ENCODE assay signal across 8 mouse cellular contexts in the genomic region with DNA sequence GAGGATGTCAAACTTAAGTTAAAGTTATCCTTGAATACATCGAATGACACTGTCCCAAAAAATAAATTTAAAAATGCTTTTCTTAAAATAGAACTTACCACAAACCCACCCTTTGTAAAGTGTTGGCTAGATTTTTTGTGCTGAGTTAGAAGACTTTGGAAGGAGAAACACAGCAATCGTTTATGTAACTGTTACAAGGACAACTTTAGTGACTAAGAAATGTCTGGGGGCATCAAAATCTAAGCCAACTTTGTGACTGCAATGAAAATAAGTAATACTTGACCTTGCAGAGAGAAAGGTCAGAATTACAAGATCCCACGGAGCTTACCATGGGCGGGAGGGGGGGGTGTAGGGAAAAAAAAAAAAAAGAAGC. TPM values are rescaled to one million over a fixed set of nuclear protein-coding genes. Genes with fewer than 3 reads are reported as not detected.
DNase-seq lines count a peak whose midpoint lies in the region; ATAC-seq and TF ChIP-seq lines count a peak whose summit lies in the region.

No protein-coding gene starts in this region.

- peak overlapping the region; percentile 97 for H3K27ac ChIP-seq in heart, adult 2 months
- H3K27ac ChIP-seq in forebrain, embryonic 11.5 days (ENCODE audit: low read depth, low read length): peak overlapping the region; percentile 76; the same call in 1 of the 2 replicates
- peak overlapping the region; percentile 82 for H3K27ac ChIP-seq in liver, embryonic 12.5 days

- H3K9ac ChIP-seq in heart, adult 2 months (ENCODE audit: low read depth, low read length): peak overlapping the region; percentile 98
- peak overlapping the region; percentile 95 for H3K9ac ChIP-seq in forebrain, embryonic 11.5 days (ENCODE audit: low read length)
- peak overlapping the region; percentile 95 for H3K9ac ChIP-seq in liver, embryonic 12.5 days

- WGBS in heart, adult 2 months: 11% methylated on average over 4 of the region's 4 CpGs
- WGBS in forebrain, embryonic 11.5 days: 27% methylated on average over 4 of the region's 4 CpGs
- 19% methylated on average over 4 of the region's 4 CpGs for WGBS in liver, embryonic 12.5 days (ENCODE audit: insufficient replicate concordance)

- intact Hi-C loops in heart, adult 2 months (cut with DNase I): loop anchor here (5.0 kb wide), 1 partner anchor 205 kb away; the partner anchor contains the start of gene Jak2
- intact Hi-C loops in heart, postnatal 36 days (cut with DNase I): loop anchor here (2.0 kb wide), 1 partner anchor 56 kb away; the partner anchor contains the start of gene Cdc37l1

- H3K4me1 ChIP-seq in heart, adult 2 months (ENCODE audit: control insufficient read depth, insufficient read depth, low read length): peaks cover 6% of the 10 kb centered on the region
- H3K4me1 ChIP-seq in forebrain, embryonic 11.5 days (replicated peaks; ENCODE audit: control insufficient read depth, insufficient read depth, low read length): peaks cover 16% of the 10 kb centered on the region; the same call in 1 of the 2 replicates
- H3K4me1 ChIP-seq in liver, embryonic 12.5 days: peaks cover 48% of the 10 kb centered on the region

- H3K79me2 ChIP-seq in heart, adult 2 months (replicated peaks; ENCODE audit: control insufficient read depth, insufficient read depth, low read length): no peaks in the 10 kb centered on the region; the same call in 1 of the 2 replicates

- TF ChIP-seq POLR2A in heart, adult 2 months (IDR thresholded peaks at IDR 0.05; ENCODE audit: insufficient read depth, low read depth, low read length): no peak

- peak overlapping the region; percentile 75 for H3K4me2 ChIP-seq in forebrain, embryonic 11.5 days (ENCODE audit: low read depth, low read length, severe bottlenecking)
- H3K4me2 ChIP-seq in liver, embryonic 12.5 days: peak overlapping the region; percentile 91

- TF ChIP-seq CTCF in heart, adult 2 months (IDR thresholded peaks at IDR 0.05): no peak

- no peak for TF ChIP-seq EP300 in heart, adult 2 months (IDR thresholded peaks at IDR 0.05; ENCODE audit: insufficient read depth, low read depth, low read length)

- H3K9me3 ChIP-seq in forebrain, embryonic 11.5 days (ENCODE audit: control insufficient read depth, low read length): no peaks in the 10 kb centered on the region
- H3K9me3 ChIP-seq in liver, embryonic 12.5 days (replicated peaks): no peaks in the 10 kb centered on the region

- peak overlapping the region; percentile 94 for H3K4me3 ChIP-seq in heart, adult 2 months
- H3K4me3 ChIP-seq in forebrain, embryonic 11.5 days (ENCODE audit: low read depth, low read length): peak overlapping the region; percentile 79
- peak overlapping the region; percentile 87 for H3K4me3 ChIP-seq in liver, embryonic 12.5 days

- no peaks in the 10 kb centered on the region; the same call in none of the 2 replicates for H3K36me3 ChIP-seq in heart, adult 2 months (ENCODE audit: control insufficient read depth, insufficient read depth, low read length)
- H3K36me3 ChIP-seq in forebrain, embryonic 11.5 days (ENCODE audit: control insufficient read depth, insufficient read depth, low read length): no peaks in the 10 kb centered on the region
- no peaks in the 10 kb centered on the region for H3K36me3 ChIP-seq in liver, embryonic 12.5 days

- H3K27me3 ChIP-seq in heart, adult 2 months (ENCODE audit: control insufficient read depth, insufficient read depth, low read length): no peaks in the 10 kb centered on the region
- no peaks in the 10 kb centered on the region for H3K27me3 ChIP-seq in forebrain, embryonic 11.5 days (ENCODE audit: control insufficient read depth, insufficient read depth, low read length)
- no peaks in the 10 kb centered on the region for H3K27me3 ChIP-seq in liver, embryonic 12.5 days (replicated peaks)

- DNase-seq in heart, adult 2 months: no peak
- no peak for DNase-seq in heart, postnatal 36 days
- DNase-seq in 3T3-L1 (ENCODE audit: low read depth, low spot score): peak; percentile 51
- DNase-seq in forebrain, embryonic 11.5 days (ENCODE audit: low spot score): no peak
- DNase-seq in Muller cell, postnatal 12 days (ENCODE audit: inconsistent ontology term): no peak
- no peak for DNase-seq in right cerebral cortex, postnatal 25 days

- no peak for ATAC-seq in forebrain, embryonic 11.5 days (replicated peaks; ENCODE audit: low FRiP score)
- ATAC-seq in liver, embryonic 12.5 days: no peak
- no peak for ATAC-seq in inflammation-experienced regulatory T-cells, adult 6 months

RNA-seq across cellular contexts. Expression of gene Ak3, which starts 0.8 kb away (rescaled TPM):
- 100 to 1,000 TPM in 1 of 2 experiments, 10 to 100 TPM in 1; 85.8 to 101 TPM for total RNA-seq in heart, adult 2 months (2021)
- 70.1 and 94.1 TPM in 2 replicates for polyA plus RNA-seq in heart, adult 2 months (2012; rRNA removed)
- 100 to 1,000 TPM in 1 of 2 experiments, 10 to 100 TPM in 1; 96.1 to 123 TPM for total RNA-seq in heart, postnatal 36 days (2021)
- 83.8 and 88.7 TPM in 2 replicates for polyA plus RNA-seq in forebrain, embryonic 11.5 days (2014; fragmentation: Nextera tagmentation; extraction: Ambion mirVana)
- polyA plus RNA-seq in liver, embryonic 12.5 days (2016; fragmentation: Nextera tagmentation; extraction: Ambion mirVana): 56.9 and 59.3 TPM in 2 replicates
- polyA plus RNA-seq in inflammation-experienced regulatory T-cells, adult 6 months (2017; shearing (Covaris generic)): 10 to 100 TPM; 13.7 to 24.2 (median 17.2) TPM

RNA-seq across cellular contexts. Expression of gene Rcl1, which starts 54.2 kb away (rescaled TPM):
- 1 to 10 TPM; 5.0 to 6.2 TPM for total RNA-seq in heart, adult 2 months (2021)
- 5.3 and 5.6 TPM in 2 replicates for polyA plus RNA-seq in heart, adult 2 months (2012; rRNA removed)
- total RNA-seq in heart, postnatal 36 days (2021): 1 to 10 TPM; 4.5 to 7.3 TPM
- polyA plus RNA-seq in forebrain, embryonic 11.5 days (2014; fragmentation: Nextera tagmentation; extraction: Ambion mirVana): 52.2 and 54.5 TPM in 2 replicates
- 81.1 and 83.7 TPM in 2 replicates for polyA plus RNA-seq in liver, embryonic 12.5 days (2016; fragmentation: Nextera tagmentation; extraction: Ambion mirVana)
- polyA plus RNA-seq in inflammation-experienced regulatory T-cells, adult 6 months (2017; shearing (Covaris generic)): 10 to 100 TPM; 21.7 to 27.0 (median 22.1) TPM

RNA-seq across cellular contexts. Expression of gene Cdc37l1, which starts 56.8 kb away (rescaled TPM):
- total RNA-seq in heart, adult 2 months (2021): 10 to 100 TPM; 68.6 to 80.4 TPM
- 20.4 and 37.3 TPM in 2 replicates for polyA plus RNA-seq in heart, adult 2 months (2012; rRNA removed)
- 10 to 100 TPM; 63.6 to 69.9 TPM for total RNA-seq in heart, postnatal 36 days (2021)
- 52.0 and 55.7 TPM in 2 replicates for polyA plus RNA-seq in forebrain, embryonic 11.5 days (2014; fragmentation: Nextera tagmentation; extraction: Ambion mirVana)
- 17.8 and 18.1 TPM in 2 replicates for polyA plus RNA-seq in liver, embryonic 12.5 days (2016; fragmentation: Nextera tagmentation; extraction: Ambion mirVana)
- polyA plus RNA-seq in inflammation-experienced regulatory T-cells, adult 6 months (2017; shearing (Covaris generic)): 10 to 100 TPM; 32.8 to 35.6 (median 33.4) TPM
